Mouse (Mus musculus) heart, postnatal 36 days (tissue): ENCODE data around the gene AB124611. TPM values are rescaled to one million over a fixed set of nuclear protein-coding genes. Genes with fewer than 3 reads are reported as not detected.
A peak's percentile ranks its signal among the peaks of the same experiment; 100 is the strongest.
"Not testable (repeated sequence)": the region's sequence is repeated elsewhere in the genome, so short reads cannot be mapped to it uniquely, and the experiment has no call there.

Source experiments
- DNase-seq, 2 experiments: peaks; one replicate each; pipeline ENCODE4 v3.0.0; 2021 to 2022
- intact Hi-C: fragments of 180-260 bp; cut with DNase I; formaldehyde crosslinking; loops from one replicate; pipeline ENCODE4 v1.15.1; 2025
- total RNA-seq, 2 experiments: library from RNA; stranded (reverse); gene quantifications; 2 replicates each; pipeline ENCODE4 v1.2.3; 2021

The AB124611 gene
- total RNA-seq, 2 experiments from 2014 or later = 1.8 to 2.0 TPM

DNA sequence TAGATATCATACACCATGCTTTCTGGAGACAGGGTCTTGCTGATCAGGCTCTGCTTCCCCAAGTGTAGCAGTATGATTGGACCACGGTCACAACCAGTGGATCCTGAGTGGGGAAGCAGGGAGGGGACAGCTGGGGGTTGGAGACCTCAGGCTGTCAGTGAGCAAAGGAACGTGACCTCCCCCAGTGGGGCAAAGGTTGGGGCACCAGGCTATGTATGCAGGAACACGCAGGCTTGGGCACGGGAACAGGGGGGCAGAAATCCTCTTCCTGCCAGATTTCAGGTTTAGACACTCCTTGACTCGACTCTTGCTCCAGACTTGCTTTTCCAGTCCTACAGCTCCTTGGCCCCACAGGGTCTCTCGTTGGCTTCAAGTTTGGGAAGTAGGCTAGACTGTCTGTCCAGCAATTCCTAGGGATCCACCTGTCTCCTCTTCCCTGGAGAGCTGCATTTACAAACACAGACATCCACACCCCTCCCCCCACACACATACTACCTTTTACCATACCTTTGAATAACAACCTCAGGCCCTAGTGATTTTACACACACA, 8.0 kb upstream of the AB124611 start:
- DNase-seq = no peak
- intact Hi-C loops = no loop called here

DNA sequence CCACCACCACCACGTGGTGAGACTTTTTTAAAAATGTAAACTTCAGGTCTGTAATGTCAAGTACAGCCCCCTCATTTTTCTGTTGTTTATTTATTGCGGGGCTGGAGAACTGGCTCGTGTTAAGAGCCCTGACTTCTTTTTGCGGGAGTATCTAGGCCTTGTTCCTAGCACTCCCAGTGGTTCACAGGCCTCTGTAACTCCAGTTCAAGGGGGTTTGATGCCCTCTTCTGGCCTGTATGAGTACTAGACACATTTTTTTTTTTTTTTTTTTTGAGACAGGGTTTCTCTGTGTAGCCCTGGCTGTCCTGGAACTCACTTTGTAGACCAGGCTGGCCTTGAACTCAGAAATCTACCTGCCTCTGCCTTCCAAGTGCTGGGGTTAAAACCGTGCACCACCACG, 7.3 kb upstream of the AB124611 start:
- DNase-seq, intact Hi-C loops: not testable (repeated sequence)

DNA sequence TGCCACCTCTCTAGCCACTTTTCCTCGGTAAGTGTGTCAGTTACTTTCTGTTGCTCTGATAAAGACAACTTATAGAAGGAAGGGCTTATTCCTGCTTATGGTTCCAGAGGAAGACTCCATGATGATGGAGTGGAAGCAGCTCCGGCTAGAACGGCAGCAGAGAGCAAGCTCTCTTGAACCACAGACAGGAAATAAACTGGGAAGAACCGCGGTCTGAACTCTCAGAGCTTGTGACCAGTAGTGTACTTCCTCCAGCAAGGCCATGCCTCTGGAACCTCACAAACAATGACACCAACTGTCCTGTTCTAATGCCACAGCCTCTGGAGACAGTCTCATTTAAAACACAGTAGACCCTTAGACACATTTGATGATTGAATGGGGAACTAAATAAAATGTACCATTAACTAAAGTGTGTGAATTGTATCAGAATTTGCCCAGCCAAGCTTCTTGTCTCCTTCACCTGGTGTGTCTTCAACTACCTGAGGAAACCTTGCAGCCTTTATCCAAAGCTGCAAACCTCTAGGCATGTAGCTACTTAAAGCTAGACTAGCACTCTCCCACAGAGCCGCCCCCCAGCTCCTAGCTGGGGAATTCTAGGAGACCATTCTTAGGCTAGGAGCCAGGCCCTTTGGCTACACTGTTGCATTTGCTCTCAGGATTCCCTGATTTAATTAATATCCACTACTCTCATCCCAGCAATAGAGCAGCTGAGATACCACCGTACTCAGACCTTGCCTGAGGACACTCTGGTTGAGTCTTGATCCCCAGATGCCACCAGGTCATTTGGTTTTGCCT, 637 bp upstream of the AB124611 start:
- intact Hi-C loops = no loop called here
- DNase-seq = no peak

DNA sequence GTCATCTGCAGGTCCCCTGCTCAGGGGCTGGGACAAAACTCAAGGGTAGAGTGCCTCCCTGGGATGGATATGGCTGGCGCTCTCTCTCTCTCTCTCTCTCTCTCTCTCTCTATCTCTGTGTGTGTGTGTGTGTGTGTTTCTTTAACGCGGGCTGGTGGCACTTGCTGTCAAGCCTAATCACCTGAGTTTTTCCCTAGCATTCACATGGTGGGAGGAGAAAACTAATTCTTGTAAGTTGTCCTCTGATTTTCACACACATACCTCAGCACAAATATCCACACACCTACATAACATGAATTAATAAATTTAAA, 613 bp downstream of the AB124611 start:
- intact Hi-C loops = no loop called here
- no peak for DNase-seq

DNA sequence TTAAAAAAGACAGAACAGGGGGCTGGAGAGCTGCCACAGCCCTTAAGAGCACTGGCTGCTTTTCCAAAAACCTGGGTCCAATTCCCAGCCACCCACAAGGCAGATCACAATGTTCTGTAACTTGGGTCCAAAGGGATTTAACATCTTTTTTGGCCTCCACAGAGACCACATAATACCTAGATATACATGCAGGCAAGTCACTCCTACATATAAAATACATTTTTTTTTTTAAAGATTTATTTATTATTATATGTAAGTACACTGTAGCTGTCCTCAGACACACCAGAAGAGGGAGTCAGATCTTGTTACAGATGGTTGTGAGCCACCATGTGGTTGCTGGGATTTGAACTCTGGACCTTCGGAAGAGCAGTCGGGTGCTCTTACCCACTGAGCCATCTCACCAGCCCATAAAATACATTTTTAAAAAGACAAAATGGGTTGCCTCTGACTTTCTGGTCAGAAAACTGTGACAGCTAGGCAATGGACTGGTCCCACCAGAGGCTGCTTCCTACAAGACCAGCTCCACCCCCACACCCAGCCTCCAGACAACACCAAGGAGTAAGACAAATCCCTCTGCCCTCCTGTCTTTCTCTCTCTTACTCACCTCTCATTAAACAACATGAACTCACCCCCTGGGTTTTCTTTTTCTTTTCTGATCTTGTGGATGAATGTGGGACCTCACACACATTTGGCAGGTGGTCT, 1.3 kb downstream of the AB124611 start:
- DNase-seq = no peak
- intact Hi-C loops = no loop called here

DNA sequence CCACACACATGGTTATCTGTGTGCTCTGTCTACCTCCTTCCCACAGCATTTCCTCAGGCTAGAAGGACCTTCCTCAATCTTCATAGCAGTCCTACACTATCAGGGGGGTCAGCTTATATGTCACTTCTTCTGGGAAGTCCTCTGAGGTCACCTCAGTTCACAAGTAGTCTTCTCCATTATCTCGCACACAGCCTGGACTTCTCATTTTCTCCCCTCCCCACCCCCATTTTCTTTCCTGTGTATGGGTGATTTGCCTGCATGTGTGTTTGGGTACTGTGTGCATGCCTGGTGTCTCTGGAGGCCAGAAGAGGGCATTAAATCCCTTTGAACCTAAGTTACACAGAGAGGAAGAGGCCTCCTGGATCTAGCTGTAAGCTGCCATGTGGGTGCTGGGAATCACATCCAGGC, 1.9 kb downstream of the AB124611 start:
- no peak for DNase-seq
- intact Hi-C loops = no loop called here

DNA sequence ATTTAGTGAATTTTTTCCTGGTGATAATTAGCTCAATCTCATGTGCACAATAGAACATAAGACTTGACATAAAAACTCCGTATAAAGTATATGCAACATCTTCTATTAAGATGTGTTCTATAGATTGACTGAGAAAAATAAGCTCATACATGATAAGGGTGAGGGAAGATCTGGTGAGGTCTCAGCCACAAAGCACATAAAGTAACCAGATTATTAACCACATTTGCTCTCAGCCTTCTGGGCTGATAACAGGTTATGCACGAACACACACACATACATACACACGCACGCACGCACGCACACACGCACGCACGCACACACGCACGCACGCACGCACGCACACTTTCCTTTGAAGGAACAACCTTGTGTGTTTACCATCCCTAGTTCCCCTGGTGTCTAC, 10.5 kb downstream of the AB124611 start:
- intact Hi-C loops = no loop called here
- no peak for DNase-seq

DNA sequence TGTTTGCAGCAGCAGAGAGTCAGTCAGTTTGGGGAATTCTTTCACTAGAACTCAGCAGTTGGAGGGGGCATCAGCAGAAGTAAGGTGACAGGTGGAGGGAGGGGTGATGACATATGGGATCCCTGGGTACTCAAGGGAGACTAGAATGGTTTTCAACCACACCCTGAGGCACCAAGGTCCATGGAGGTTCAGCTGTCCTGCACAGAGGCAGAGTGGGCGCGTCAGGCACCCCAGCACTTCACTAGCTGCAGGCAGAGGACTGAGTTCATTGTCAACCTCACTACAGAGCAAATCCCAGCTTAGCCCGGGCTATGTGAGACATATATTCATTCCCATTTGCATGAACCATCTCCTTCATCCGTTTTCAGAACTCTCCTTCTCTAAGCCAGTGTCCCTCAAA, 11.0 kb downstream of the AB124611 start:
- intact Hi-C loops = no loop called here

DNA sequence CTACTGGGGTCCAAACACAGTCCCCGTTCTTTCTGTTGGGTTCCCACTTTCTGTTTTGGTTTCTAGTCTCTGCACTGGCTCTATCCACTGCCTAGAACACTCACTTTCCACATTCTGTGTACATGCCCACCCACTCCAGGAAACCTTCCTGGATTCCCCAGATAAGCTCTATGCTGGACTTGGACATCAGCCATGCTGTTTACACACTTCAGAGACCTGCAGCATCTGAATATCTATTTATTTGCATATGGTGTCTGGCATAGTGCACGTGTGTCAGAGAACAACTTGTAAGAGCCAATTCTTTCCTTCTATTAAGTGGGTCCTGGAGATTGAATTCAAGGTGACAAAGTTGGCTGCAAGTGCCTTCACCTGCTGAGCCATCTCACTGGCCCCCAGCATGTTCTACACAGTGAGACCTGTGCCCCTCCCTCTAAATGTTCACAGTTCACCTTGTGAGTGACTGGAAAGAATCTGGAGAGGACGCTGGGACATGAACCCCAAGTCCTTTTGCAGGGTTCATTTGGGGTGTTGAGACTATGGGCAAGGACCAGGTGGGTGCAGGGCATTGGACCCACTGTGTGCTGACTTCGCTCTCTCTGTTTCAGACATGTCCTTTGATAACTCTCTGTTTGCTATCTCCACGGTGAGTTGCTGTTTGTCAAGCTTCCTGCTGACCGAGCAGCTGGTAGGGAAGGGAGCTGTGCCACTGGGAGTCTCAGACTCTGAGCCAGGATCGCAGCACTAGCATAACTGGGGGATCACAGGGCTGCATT, 14.2 kb downstream of the AB124611 start:
- no peak for DNase-seq
- intact Hi-C loops = no loop called here

More for the DNA sequence above, 11.0 kb downstream of the AB124611 start:
- no peak for DNase-seq

DNA sequence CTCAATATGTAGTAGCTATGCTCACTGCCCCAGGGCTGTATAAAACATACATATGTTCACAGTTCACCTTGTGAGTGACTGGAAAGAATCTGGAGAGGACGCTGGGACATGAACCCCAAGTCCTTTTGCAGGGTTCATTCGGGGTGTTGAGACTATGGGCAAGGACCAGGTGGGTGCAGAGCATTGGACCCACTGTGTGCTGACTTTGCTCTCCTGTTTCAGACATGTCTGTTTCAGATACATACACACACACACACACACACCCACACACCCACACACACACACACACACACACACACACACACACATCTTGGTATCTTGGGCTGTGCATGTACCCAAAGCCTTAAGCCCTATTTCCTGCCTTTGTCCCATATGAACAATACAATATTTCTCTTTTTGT, 16.0 kb downstream of the AB124611 start:
- DNase-seq, intact Hi-C loops: not testable (repeated sequence)

DNA sequence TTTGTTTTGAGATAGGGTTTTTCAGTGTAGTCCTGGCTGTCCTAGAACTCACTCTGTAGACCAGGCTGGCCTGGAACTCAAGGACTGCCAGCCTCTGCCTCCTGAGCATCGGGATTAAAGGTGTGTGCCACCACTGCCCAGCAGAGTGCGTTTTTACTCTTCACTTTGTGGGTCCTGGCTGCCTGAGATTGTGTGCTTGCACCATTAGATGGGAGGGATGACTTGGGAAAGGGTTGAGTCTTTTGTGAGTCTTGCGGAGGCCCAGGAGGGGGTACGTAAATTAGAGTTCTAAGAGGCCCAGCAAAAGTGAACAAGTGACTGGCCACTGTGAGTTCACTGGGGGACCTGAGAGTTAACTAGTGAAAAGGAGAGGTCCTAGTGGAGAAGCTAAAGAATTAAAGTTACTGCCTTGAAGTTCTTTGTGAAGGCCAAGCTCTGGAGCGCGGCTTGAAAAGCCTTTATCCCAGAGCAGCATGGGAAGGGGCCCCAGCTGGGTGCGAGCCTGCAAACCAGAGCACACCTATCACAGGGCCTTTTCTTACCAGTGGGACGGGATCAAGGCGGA, 19.5 kb downstream of the AB124611 start:
- DNase-seq = no peak
- intact Hi-C loops = no loop called here

DNA sequence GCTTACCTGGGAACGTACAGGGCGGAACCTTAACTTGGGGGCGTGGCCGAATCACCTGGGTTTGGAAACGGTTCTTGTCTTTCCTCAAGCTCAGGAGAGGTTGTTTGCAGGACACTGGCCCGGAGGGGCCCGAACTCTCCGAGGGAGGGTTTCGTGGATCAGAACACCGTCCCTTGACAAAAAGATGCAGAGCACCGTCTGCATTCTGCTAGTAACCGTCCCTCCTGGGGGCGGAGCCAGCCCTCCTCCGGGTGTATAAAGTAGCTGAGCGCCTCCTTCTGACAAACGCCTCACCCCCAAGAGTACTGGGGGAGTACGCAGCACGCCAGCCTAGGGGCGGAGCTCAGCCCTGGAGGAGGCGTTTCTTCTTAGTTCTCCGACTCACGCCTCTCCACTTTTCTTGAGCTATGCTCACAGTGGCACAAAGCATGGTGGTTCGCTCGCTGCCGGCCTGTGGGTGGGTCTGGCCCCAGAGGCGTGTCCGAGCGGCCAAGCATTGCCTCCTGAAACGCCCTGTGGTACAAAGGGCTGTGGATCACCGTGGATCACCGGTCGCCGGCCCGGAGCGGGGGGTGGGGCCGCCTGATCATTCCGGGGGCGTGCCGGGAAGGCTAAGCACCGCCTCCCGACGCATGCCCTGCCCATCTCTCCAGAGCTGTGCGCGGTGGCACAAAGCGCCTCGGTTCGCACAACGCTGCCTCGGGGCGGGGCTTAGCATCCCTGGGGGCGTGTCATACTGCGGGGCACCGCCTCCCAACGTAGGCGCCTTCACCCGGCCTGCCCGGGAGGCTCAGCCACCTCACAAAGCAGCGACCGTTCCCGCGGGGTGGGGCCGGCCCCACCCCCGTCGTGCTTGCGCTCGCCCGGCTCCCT, 20.2 kb downstream of the AB124611 start:
- DNase-seq = peak; percentile 99
- intact Hi-C loops = loop anchor here (2.0 kb wide), 2 partner anchors 35 to 45 kb away; partner anchors contain the start of gene Tmed1

DNA sequence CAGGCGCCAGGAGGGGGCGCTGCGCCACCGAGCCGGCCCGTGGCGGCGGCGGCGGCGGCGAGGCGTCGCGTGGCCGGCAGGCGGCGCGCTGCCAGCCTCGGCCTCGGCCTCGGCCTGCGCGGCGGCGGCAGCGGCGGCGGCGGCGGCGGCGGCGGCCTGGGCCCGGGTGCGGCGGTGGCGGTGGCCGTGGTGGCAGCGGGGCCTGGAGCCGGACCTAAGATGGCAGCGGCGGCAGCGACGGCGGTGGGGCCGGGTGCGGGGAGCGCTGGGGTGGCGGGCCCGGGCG, 20.8 kb downstream of the AB124611 start, which contains the start of gene Carm1:
TSS of gene Carm1 (plus strand) at position 106 of the 286 bp plus-strand sequence.
- DNase-seq = no peak
- intact Hi-C loops = loop anchor here (2.0 kb wide), 2 partner anchors 36 to 44 kb away; partner anchors contain the start of gene Tmed1

DNA sequence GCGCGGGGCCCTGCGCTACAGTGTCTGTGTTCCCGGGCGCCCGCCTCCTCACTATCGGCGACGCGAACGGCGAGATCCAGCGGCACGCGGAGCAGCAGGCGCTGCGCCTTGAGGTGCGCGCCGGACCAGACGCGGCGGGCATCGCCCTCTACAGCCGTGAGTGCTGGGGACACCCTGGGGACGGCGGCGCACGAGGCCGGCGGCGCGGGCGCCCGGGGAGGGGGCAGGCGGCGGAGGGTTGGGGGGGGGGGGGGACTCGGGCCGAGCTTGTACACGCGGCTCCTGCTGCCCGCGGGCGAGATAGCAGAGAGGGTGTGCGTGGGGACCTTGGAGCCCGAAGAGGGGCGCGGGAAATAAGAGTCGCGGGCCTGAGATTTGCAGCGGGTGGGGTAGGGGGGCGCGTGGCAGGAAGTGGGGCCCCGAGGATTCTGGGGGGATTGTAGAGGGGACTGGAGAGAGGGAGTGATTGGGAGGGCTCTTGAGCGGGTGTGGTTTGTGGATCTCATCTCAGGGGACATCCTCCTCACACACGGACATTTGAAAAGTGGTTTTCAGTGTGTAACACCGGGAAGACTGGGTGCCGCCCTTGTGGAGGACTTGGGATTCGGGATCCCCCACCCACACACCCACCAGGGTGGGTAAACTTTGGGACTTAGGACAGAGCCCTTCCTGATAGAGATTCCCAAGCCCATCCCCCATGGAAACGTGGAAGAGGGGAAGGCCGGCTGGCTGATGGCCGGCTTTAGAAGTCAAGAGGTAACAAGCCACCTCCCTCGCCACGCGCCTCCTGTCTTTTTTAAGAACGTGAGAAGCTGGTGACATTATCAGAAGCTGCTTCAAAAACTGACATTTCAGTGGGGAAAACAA, 21.3 kb downstream of the AB124611 start:
- intact Hi-C loops = loop anchor here (2.0 kb wide), 2 partner anchors 37 to 43 kb away; partner anchors contain the start of gene Tmed1
- DNase-seq = peak; percentile 38 to 79

DNA sequence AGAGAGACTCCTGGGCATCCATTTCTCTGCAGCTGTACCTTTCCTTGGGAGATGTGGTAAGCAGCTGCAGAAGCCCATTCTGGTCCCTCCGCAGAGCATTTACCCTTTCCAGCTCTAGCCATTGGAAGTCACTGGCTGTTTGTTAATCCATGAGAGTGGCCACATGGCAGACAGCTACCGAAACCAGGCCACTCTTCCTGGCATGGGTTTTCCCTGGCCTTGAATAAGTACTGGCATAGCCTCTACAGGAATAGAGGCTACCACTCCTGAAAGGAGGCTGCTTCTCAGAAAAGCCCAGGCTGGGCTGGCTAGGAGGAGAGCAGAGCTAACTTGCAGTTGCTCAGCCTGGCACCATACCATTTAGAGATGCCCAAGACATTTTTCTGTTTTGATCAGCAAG, 25.1 kb downstream of the AB124611 start:
- intact Hi-C loops = no loop called here
- DNase-seq = no peak

DNA sequence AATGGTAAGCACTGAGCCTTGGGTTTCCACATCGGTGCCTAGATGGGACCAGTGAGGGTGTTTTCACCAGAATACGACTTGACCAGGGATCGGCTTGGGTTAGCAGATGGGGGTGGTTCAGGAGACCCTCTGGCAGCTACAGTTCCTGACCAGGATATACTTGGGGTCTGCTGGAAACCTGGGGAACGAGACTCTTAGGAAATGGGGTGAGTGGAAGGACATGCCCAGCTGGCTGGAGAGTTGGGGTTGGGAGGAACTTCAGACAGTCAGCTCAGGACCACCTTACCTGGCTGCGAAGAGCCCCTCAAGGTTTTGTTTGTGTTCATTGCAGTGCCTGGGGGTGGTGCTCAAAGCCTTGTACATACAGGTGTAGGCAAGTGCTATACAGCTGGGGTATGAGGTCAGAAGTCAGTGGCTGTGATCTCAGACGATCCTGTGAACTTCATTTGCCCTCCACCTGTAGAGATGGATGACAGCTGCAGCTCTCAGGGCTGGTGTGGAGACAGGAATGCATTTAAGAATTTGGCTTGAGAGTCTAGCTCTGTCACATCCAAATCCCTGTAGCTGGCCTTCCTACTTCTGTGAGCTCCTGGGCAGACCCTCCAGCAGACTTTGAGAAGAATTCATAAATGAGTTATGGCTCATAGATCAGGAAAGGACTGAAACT, 27.8 kb downstream of the AB124611 start:
- no peak for DNase-seq
- intact Hi-C loops = no loop called here

DNA sequence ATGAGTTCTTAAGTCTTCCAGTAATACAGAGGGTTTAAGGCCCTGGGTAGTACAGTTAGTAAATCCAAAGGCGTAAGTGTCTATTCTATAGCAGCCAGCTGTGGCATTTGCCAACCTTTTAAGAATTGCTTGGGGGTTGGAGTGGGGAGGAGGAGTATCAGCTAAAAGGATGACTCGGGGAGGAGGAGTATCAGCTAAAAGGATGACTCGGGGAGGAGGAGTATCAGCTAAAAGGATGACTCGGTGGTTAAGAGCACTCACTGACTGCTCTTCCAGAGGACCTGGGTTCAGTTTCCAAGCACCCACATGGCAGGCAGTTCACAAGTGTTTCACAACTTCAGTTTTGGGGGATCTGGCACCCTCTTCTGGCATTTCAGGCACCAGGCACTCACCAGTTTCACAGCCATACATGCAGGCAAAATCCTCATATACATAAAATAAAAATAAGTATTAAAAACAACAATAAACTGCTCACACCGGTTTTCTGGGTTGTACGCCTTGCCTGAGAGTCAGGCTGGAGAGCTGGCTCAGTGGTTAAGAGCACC, 29.3 kb downstream of the AB124611 start:
- intact Hi-C loops = no loop called here
- DNase-seq = no peak

DNA sequence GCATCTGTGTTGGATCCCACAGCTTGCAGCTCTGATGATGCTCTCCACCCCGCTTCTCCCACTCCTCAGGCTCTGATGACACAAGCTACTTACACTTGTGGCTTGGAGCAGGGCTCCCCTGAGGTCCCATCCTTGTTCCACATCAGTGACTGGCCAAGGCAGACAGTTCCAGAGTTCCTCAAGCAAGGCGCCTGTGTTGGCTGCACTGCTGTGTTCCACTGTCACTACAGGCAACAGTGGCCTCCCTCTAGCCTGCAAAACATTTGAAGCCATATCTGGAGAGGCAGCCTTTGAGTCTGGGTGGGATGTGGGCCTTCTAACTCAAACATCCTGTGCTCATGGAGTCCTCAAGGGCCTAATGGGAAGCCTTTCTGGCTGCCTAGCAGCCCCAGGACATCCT, 31.0 kb downstream of the AB124611 start:
- intact Hi-C loops = no loop called here
- DNase-seq = no peak
